Mouse (Mus musculus) lung, postnatal 0 days (tissue): ENCODE results near the gene 1700029I15Rik.

Source experiments
- CTCF ChIP-seq: IDR thresholded peaks from 2 replicates; pipeline ENCODE4 v1.5.1; 2016; ENCODE audit warnings: antibody characterized with exemption, mild to moderate bottlenecking
- EP300 ChIP-seq: IDR thresholded peaks from 2 replicates; pipeline ENCODE4 v1.6.1; 2016; ENCODE audit warnings: antibody characterized with exemption, mild to moderate bottlenecking, control low read depth

DNA sequence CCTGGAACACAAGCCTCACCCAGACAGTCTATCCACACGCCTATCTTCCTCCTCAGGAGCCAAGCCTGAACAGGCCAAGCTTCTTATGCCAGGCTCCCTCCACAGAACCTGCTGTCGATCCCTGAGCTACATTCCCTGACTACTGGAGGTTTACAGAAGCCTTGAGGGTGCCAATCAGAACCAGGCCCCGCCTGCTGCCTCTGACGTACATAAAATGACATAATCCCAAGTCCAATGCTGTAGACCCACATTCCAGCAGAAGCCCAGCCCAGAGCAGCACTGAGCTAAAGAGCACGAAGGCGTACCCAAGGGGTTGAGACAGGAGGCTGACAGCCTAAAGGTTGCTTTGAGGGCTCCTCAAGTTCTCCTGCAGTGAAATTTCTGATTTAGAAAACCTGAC is 45.5 kb downstream of the 1700029I15Rik start:
- TF ChIP-seq CTCF = peak; percentile 25; the same call in 1 of the 2 replicates
- peak; percentile 82; the same call in 1 of the 2 replicates for TF ChIP-seq EP300
